Mouse (Mus musculus) heart, embryonic 16.5 days (tissue): ENCODE data around the gene Tmem168. TPM values are rescaled to one million over a fixed set of nuclear protein-coding genes. Genes with fewer than 3 reads are reported as not detected.

Experiments
- ATAC-seq: fragments of 200-750 bp; cut with Nextera tagmentation; replicated peaks from 2 replicates; pipeline ENCODE4 v1.8.0; 2017; ENCODE audit warnings: moderate number of reproducible peaks; ENCODE audit not compliant: insufficient read depth, low FRiP score; ENCODE audit errors: extremely low read depth
- H3K27ac ChIP-seq: fragments of 300-500 bp; sonication (generic); 2 replicates; pipeline ENCODE4 v1.5.1; 2014; ENCODE audit warnings: mild to moderate bottlenecking, low read length, control low read depth, moderate library complexity
- H3K27me3 ChIP-seq: fragments of 300-500 bp; sonication (generic); 2 replicates; pipeline ENCODE4 v1.6.1; 2014; ENCODE audit warnings: low read length, mixed read lengths; ENCODE audit not compliant: control insufficient read depth, insufficient read depth
- H3K36me3 ChIP-seq: fragments of 300-500 bp; sonication (generic); 2 replicates; pipeline ENCODE4 v1.6.1; 2014; ENCODE audit not compliant: control insufficient read depth, insufficient read depth
- H3K4me1 ChIP-seq: fragments of 300-500 bp; sonication (generic); 2 replicates; pipeline ENCODE4 v1.6.1; 2014; ENCODE audit warnings: low read length, mixed read lengths; ENCODE audit not compliant: control insufficient read depth, insufficient read depth
- H3K4me2 ChIP-seq: fragments of 300-500 bp; sonication (generic); 2 replicates; pipeline ENCODE4 v1.6.1; 2014; ENCODE audit warnings: low read depth, mild to moderate bottlenecking, control low read depth, low read length
- H3K4me3 ChIP-seq: fragments of 300-500 bp; sonication (generic); 2 replicates; pipeline ENCODE4 v1.5.1; 2014; ENCODE audit warnings: mild to moderate bottlenecking, control low read depth, low read length
- H3K9ac ChIP-seq: fragments of 300-500 bp; sonication (generic); 2 replicates; pipeline ENCODE4 v1.6.1; 2014; ENCODE audit warnings: low read length, control low read depth
- H3K9me3 ChIP-seq: fragments of 300-500 bp; sonication (generic); replicated peaks from 2 replicates; pipeline ENCODE4 v1.6.1; 2016; ENCODE audit warnings: low read length; ENCODE audit not compliant: control insufficient read depth
- WGBS: fragments of 180-500 bp; shearing (Covaris S2); extraction: QIAGEN DNeasy Blood & Tissue Kit; methylation state at CpG from one replicate; pipeline ENCODE4 v1.1.7; 2014; 5-methylcytosine and 5-hydroxymethylcytosine counted together
- polyA plus RNA-seq: library from polyadenylated mRNA; unstranded; fragments of >200 nt; fragmentation: Nextera tagmentation; extraction: Ambion mirVana; gene quantifications from 2 replicates; pipeline ENCODE4 v1.2.1, GENCODE M21; 2015

Tmem168 gene
- polyA plus RNA-seq, 1 experiment from 2014 or later: 36.2 TPM

- no peak for ATAC-seq
- H3K4me3 ChIP-seq: no peak overlapping the region
- no peaks in the 10 kb centered on the region for H3K36me3 ChIP-seq
- H3K9me3 ChIP-seq: no peaks in the 10 kb centered on the region
- no peak overlapping the region for H3K27ac ChIP-seq
- 75% methylated on average over 3 of the region's 3 CpGs for WGBS
- no peak overlapping the region for H3K4me2 ChIP-seq
- H3K4me1 ChIP-seq: no peaks in the 10 kb centered on the region
- no peak overlapping the region for H3K9ac ChIP-seq
- no peaks in the 10 kb centered on the region for H3K27me3 ChIP-seq
These were observed 9.2 kb upstream of the Tmem168 start for GRCm38 (mm10) chr6:13617110-13617509.

DNA sequence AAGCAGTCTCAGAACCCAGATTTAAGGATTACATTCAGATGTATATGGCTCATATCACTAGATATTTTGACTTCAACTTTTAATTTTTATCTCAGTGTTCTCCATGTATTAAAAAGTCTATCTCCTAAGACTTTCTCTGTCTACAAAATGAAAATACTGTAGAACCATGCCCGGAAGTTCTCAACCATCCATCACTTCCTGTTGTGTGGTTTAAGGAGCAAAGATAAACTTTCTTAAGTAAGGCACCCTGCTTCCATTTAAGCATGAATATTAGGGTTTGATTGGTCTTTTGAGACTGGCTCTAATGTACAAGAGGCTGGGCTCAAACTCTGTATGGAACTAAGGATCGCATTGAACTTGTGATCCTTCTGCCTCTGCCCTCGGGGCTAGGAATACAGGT lies 6.7 kb upstream of the Tmem168 start:
- 86% methylated on average over 3 of the region's 3 CpGs for WGBS
- no peaks in the 10 kb centered on the region for H3K27me3 ChIP-seq
- no peak for ATAC-seq

GRCm38 (mm10) chr6:13613671-13614070 lies 5.8 kb upstream of the Tmem168 start:
- Histone ChIP-seq H3K27ac (no peak overlapping the region), H3K4me2 (no peak overlapping the region), H3K9me3 (peaks cover 2% of the 10 kb centered on the region; the same call in 1 of the 2 replicates), H3K9ac (no peak overlapping the region), H3K4me1 (no peaks in the 10 kb centered on the region), H3K36me3 (no peaks in the 10 kb centered on the region), H3K27me3 (no peaks in the 10 kb centered on the region), H3K4me3 (no peak overlapping the region)
- WGBS: 81% methylated on average over 3 of the region's 3 CpGs
- no peak for ATAC-seq

More for the DNA sequence above, 6.7 kb upstream of the Tmem168 start:
- H3K9me3 ChIP-seq: peaks cover 2% of the 10 kb centered on the region; the same call in 1 of the 2 replicates
- no peak overlapping the region for H3K27ac ChIP-seq
- H3K4me3 ChIP-seq: no peak overlapping the region
- H3K4me1 ChIP-seq: no peaks in the 10 kb centered on the region
- no peak overlapping the region for H3K4me2 ChIP-seq
- H3K36me3 ChIP-seq: no peaks in the 10 kb centered on the region
- H3K9ac ChIP-seq: no peak overlapping the region

- ATAC-seq: no peak
- Histone ChIP-seq H3K36me3 (no peaks in the 10 kb centered on the region), H3K4me3 (no peak overlapping the region), H3K27ac (no peak overlapping the region), H3K27me3 (no peaks in the 10 kb centered on the region), H3K9me3 (peaks cover 2% of the 10 kb centered on the region; the same call in 1 of the 2 replicates), H3K4me2 (no peak overlapping the region), H3K4me1 (peaks cover 8% of the 10 kb centered on the region), H3K9ac (no peak overlapping the region)
- WGBS: 92% methylated on average over 2 of the region's 2 CpGs
These were observed 3.0 kb upstream of the Tmem168 start for GRCm38 (mm10) chr6:13610869-13611268.

DNA sequence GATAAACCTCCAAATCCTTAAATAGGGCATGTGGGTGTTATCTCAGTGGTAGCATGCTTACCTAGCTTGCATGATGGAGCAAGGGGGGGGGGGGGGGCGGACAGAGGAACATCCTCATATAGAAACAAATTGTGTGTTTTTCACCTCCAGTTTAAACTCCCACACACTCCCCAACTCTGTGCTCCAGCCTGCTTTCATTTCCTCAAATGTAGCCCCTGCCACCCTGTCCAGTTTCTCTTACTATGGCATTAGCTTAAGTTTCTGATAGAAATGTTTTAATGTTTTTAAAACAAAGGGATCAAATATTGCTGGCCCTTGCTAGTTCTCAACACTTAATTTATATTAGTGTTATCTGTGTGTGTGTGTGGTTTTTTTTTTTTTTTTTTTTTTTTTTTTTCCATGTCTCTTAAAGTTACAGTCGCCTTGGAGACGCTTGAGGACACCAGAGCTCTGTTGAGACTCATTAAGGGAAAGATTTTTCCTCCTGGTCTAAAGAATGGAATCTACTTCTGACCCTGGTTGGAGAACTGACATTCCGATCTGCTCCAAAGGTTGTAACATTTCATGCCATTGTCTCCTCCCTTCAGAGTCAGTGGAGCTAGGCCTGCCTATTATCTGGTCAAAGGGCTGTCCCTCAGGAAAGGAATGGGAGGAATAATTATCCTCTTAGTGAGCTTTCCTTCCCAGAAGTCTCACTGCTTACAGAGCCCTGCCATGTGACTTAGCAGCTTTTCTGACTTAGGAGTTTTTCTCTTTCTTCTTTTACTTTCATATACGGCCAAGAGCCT lies 1.6 kb upstream of the Tmem168 start:
- peaks cover 2% of the 10 kb centered on the region; the same call in 1 of the 2 replicates for H3K9me3 ChIP-seq
- H3K27me3 ChIP-seq: no peaks in the 10 kb centered on the region
- H3K27ac ChIP-seq: no peak overlapping the region
- no peak overlapping the region for H3K4me2 ChIP-seq
- no peaks in the 10 kb centered on the region for H3K36me3 ChIP-seq
- H3K4me1 ChIP-seq: peaks cover 11% of the 10 kb centered on the region
- ATAC-seq: no peak
- WGBS: 82% methylated on average over 5 of the region's 5 CpGs
- no peak overlapping the region for H3K4me3 ChIP-seq
- no peak overlapping the region for H3K9ac ChIP-seq

GRCm38 (mm10) chr6:13606921-13607620 lies 829 bp downstream of the Tmem168 start:
- Histone ChIP-seq H3K9ac (peak overlapping the region; percentile 88), H3K9me3 (peaks cover 2% of the 10 kb centered on the region; the same call in 1 of the 2 replicates), H3K4me2 (peak overlapping the region; percentile 85), H3K36me3 (peaks cover 8% of the 10 kb centered on the region), H3K27ac (peak overlapping the region; percentile 94), H3K27me3 (no peaks in the 10 kb centered on the region), H3K4me3 (peak overlapping the region; percentile 70), H3K4me1 (peaks cover 14% of the 10 kb centered on the region)
- no peak for ATAC-seq
- 8% methylated on average over 15 of the region's 15 CpGs for WGBS

- Histone ChIP-seq H3K4me2 (peak overlapping the region; percentile 85), H3K9ac (peak overlapping the region; percentile 88; the same call in 1 of the 2 replicates), H3K27me3 (no peaks in the 10 kb centered on the region), H3K27ac (peak overlapping the region; percentile 94), H3K4me1 (peaks cover 21% of the 10 kb centered on the region), H3K9me3 (peaks cover 2% of the 10 kb centered on the region; the same call in 1 of the 2 replicates), H3K4me3 (peak overlapping the region; percentile 70), H3K36me3 (peaks cover 9% of the 10 kb centered on the region)
- ATAC-seq: no peak
- 53% methylated on average over 4 of the region's 4 CpGs for WGBS
These were observed 1.5 kb downstream of the Tmem168 start for GRCm38 (mm10) chr6:13606394-13606793.

DNA sequence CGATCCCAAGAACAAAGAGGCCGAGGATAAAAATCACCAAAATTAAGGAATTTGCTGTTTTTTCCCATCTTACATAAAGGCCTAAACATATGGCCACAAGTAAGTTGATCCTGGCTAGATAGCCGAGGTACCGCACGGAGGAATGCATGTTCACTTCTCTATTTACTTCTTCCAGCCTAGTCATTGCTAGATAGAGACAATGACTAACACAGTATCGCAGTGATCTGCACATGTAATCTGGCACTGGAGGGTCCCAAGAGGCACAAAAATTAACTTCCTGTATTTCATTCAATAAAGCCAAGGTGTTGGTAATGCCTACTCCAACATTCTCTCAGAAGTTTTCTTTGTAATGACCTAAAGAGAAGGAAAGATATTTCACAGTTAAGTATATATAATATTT lies 4.8 kb downstream of the Tmem168 start:
- Histone ChIP-seq H3K9me3 (no peaks in the 10 kb centered on the region), H3K36me3 (peaks cover 9% of the 10 kb centered on the region), H3K4me2 (no peak overlapping the region), H3K27ac (no peak overlapping the region), H3K27me3 (no peaks in the 10 kb centered on the region), H3K4me3 (no peak overlapping the region), H3K9ac (no peak overlapping the region), H3K4me1 (peaks cover 33% of the 10 kb centered on the region)
- no peak for ATAC-seq
- WGBS: 91% methylated on average over 6 of the region's 6 CpGs

GRCm38 (mm10) chr6:13601587-13601986 lies 6.3 kb downstream of the Tmem168 start:
- peak overlapping the region; percentile 62 for H3K27ac ChIP-seq
- ATAC-seq: 0 out of 2 replicates have a peak, but pooled peaks have one; percentile 32
- 26% methylated on average over 6 of the region's 6 CpGs for WGBS

More at GRCm38 (mm10) chr6:13601587-13601986, 6.3 kb downstream of the Tmem168 start:
- no peaks in the 10 kb centered on the region for H3K27me3 ChIP-seq
- peaks cover 32% of the 10 kb centered on the region for H3K4me1 ChIP-seq
- peak overlapping the region; percentile 55 for H3K4me2 ChIP-seq
- no peaks in the 10 kb centered on the region for H3K9me3 ChIP-seq
- H3K36me3 ChIP-seq: peaks cover 9% of the 10 kb centered on the region
- peak overlapping the region; percentile 31 for H3K4me3 ChIP-seq
- H3K9ac ChIP-seq: no peak overlapping the region; the same call in 1 of the 2 replicates
